Mouse (Mus musculus) T-cell, adult 66 days (primary cell): Measurements from ENCODE around the gene Gm20671. TPM values are rescaled to one million over a fixed set of nuclear protein-coding genes. Genes with fewer than 3 reads are reported as not detected.

ENCODE experiments used
- total RNA-seq, 2 experiments: library from RNA; stranded (reverse); gene quantifications; 3 replicates in 1 of 2; 4 replicates in 1 of 2; pipeline ENCODE4 v1.2.4; 2023

Gene Gm20671
- not detected for total RNA-seq

DNA sequence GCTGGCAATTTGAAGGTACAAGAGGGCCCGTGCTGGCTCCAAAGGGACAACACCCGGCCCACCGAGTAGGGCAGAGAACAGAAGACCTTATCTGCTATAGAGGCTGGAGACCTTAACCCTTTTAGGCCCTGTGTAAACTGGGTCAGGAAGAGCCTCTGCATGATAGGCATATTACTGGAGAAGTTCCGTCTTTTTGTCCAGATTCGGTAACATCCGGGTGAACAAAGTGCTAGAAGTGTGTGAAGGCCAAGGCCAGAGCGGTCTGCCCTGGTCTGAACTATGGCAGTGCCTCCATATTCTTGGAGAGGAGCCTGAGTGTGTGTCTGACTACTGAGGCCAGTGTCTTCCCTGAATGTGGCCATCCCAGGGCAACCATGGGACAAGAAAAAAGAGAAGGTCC lies at the start of gene Gm20671:
TSS of gene Gm20671 (minus strand) at position 101 of the 400 bp plus-strand sequence.

GRCm38 (mm10) chr5:32863253-32864228 lies 36.6 kb upstream of the Gm20671 start, which contains the start of gene Depdc5:
Gene Depdc5 (plus strand): TSS chr5:32863701.

DNA sequence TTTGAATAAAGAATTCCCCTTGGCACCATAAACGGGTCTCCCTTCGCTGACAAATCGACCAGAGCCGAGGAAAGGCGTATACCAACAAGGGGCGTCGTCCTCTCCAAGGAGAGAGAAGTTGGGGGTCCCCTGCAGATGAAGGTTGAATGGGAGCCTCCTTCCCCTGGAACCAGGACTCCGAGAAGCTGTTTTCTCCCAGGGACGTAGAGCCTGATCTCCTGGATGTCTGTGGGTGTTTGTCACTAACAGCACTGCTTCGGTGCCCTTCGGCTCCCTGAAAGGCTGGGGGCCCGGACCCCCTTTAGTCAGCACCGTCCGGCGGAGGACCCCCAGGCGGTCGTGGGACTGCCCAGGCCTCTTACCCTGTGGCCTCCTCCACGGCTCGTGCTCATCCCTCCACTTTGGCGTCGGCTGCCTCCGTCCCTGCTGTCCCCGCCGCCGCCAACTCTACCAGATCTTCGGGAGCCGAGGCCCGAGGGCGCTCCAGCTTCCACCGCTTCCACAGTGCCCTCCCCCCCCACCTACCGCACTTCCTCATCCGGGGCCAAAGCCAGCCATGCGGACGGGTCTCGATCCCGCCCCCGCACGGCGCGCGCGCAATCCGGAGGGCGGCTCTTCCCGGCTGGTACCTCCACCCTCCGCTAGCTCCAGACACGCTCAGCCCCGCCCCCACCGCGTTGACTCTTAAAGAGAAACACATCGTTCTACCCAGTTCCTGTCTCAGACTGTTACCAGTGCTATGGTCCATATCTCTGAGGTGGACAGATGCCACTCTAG lies 27.0 kb upstream of the Gm20671 start, which contains the start of gene Prr14l:
TSS of gene Prr14l (minus strand) at position 526 of the 777 bp plus-strand sequence.

GRCm38 (mm10) chr5:32785313-32785915 lies 41.5 kb downstream of the Gm20671 start, which contains the start of gene Pisd:
Gene Pisd (minus strand): TSS chr5:32785646.

Other genes with a start within 250 kb of the Gm20671 start
- 1 to 10 TPM; 2.4 to 4.1 TPM for gene Yes1, start 215.9 kb downstream of the Gm20671 start, total RNA-seq
- gene Pisd, start 41.5 kb downstream of the Gm20671 start, total RNA-seq: 10 to 100 TPM; 38.6 to 41.9 TPM
- gene Prr14l, start 27.1 kb upstream of the Gm20671 start, total RNA-seq: 10 to 100 TPM; 46.8 to 57.2 TPM
- 10 to 100 TPM; 60.2 to 62.6 TPM for gene Depdc5, start 36.6 kb upstream of the Gm20671 start, total RNA-seq
- 100 to 1,000 TPM; 119 to 131 TPM for gene Ywhah, start 191.7 kb upstream of the Gm20671 start, total RNA-seq